Mouse (Mus musculus): ENCODE results near the gene St3gal3.
A peak's percentile ranks its signal among the peaks of the same experiment; 100 is the strongest.

DNA sequence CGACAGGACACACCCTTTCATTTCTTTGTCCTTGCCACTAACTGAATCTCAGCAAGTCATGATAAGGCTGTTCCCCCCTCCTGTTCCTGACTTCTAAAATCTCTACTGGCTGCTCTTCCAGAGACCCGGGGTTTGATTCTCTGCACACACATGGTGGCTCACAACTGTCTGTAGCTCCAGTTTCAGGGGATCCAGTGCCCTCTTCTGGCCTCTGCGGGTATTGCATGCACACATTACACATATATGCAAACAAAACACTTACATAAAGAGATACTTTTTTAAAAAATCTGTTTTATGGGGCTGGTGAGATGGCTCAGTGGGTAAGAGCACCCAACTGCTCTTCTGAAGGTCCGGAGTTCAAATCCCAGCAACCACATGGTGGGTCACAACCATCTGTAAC lies 60.5 kb downstream of the St3gal3 start:
- peak; percentile 60 for TF ChIP-seq CTCF (IDR thresholded peaks at IDR 0.05; ENCODE audit: low read depth)
- TF ChIP-seq EP300 (IDR thresholded peaks at IDR 0.05; ENCODE audit: low read depth), result no peak
